Comparison of ENCODE assay signal across 8 mouse cellular contexts in the genomic region with DNA sequence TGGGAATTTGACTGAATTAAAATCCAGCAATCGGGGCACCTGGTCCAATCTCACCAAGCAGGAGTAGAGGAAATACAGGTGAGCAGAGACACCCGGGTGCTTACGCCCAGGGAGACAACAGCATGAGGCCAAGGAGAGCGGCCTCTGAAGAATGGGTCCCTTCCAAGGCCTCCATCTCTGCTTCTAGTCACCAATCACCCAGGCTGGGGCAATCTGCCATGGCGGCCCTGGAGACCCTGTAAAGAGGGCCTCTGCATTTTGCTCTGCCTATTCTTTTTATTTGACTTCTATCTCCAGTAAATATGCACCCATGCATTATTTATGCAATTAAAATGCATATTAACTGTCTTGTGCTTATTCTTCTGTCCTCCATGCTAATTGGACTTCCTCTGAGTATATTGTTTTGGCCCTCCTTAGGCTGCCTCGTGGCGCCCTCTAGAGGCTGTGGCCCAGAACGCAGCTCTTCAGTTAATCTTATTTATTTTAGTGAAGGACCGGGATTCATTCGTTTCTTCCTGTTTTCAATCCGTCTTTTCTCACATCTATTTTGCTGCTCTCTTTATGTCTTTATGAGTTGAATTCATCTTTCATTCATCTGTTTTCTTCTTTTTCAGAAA. TPM values are rescaled to one million over a fixed set of nuclear protein-coding genes. Genes with fewer than 3 reads are reported as not detected.
A peak's percentile ranks its signal among the peaks of the same experiment; 100 is the strongest.
DNase-seq lines count a peak whose midpoint lies in the region; ATAC-seq and TF ChIP-seq lines count a peak whose summit lies in the region.

No protein-coding gene starts in this region.

- DNase-seq in cerebellum, adult 18-20 months = peak; percentile 40 to 64
- DNase-seq in B cell, adult 2 months = peak; percentile 68 to 69
- peak; percentile 62 for DNase-seq in brain, adult 2 months (ENCODE audit: low read depth, low spot score)
- DNase-seq in layer of hippocampus, adult 2 months (ENCODE audit: low spot score in 2 of 2) = peak in 1 of 2 experiments; percentile 74
- DNase-seq in spleen, adult 12 weeks (ENCODE audit: low spot score) = peak; percentile 29

- WGBS in forebrain, embryonic 13.5 days = 40% methylated on average over 11 of the region's 11 CpGs

- H3K27me3 ChIP-seq in forebrain, embryonic 13.5 days = 0 out of 2 replicates have a peak, but pooled peaks cover 5% of the 10 kb centered on the region

- H3K9ac ChIP-seq in forebrain, embryonic 13.5 days = no peak overlapping the region

- H3K4me3 ChIP-seq in forebrain, embryonic 13.5 days = no peak overlapping the region
- H3K4me3 ChIP-seq in layer of hippocampus, adult 2 months = no peak overlapping the region

- no peaks in the 10 kb centered on the region for H3K36me3 ChIP-seq in forebrain, embryonic 13.5 days (ENCODE audit: poor library complexity, severe bottlenecking)

- ATAC-seq in cerebellum, adult (ENCODE audit: insufficient number of reproducible peaks, low FRiP score, low TSS enrichment) = no peak
- ATAC-seq in forebrain, embryonic 13.5 days = peak; percentile 75
- peak; percentile 77 for ATAC-seq in megakaryocyte, adult 5-6 weeks (ENCODE audit: poor library complexity, severe bottlenecking)

- H3K4me1 ChIP-seq in forebrain, embryonic 13.5 days = peaks cover 10% of the 10 kb centered on the region

- no peak overlapping the region for H3K4me2 ChIP-seq in forebrain, embryonic 13.5 days

- no peak overlapping the region; the same call in 1 of the 2 replicates for H3K27ac ChIP-seq in forebrain, embryonic 13.5 days
- H3K27ac ChIP-seq in layer of hippocampus, adult 2 months = no peak overlapping the region

- TF ChIP-seq CTCF in layer of hippocampus, adult 2 months (conservative IDR thresholded peaks at IDR 0.05) = peak; percentile 98

- H3K9me3 ChIP-seq in forebrain, embryonic 13.5 days (replicated peaks) = no peaks in the 10 kb centered on the region

RNA-seq across cellular contexts. Expression of a gene that starts 33.8 kb away (rescaled TPM):
- 0.53 and 0.92 TPM in 2 replicates for polyA plus RNA-seq in forebrain, embryonic 13.5 days (2015; fragmentation: Nextera tagmentation; extraction: Ambion mirVana)
- total RNA-seq in layer of hippocampus, adult 2 months (2021) = 1 to 10 TPM; 1.4 to 1.8 TPM
- 31.2 and 40.4 TPM in 2 replicates for total RNA-seq in megakaryocyte, adult 5-6 weeks (2015)
- total RNA-seq in megakaryocyte, adult 5-6 weeks (2017) = 80.4 and 95.8 TPM in 2 replicates

RNA-seq across cellular contexts. Expression of a gene that starts 35.4 kb away (rescaled TPM):
- 56.7 and 73.0 TPM in 2 replicates for polyA plus RNA-seq in forebrain, embryonic 13.5 days (2015; fragmentation: Nextera tagmentation; extraction: Ambion mirVana)
- total RNA-seq in layer of hippocampus, adult 2 months (2021) = 100 to 1,000 TPM; 566 to 626 TPM
- total RNA-seq in megakaryocyte, adult 5-6 weeks (2015) = not detected in 2 replicates
- 0.08 TPM in 1 of 2 replicates, not detected in the other for total RNA-seq in megakaryocyte, adult 5-6 weeks (2017)

Comparison
In these comparisons a context has a peak if more than half of its experiments do, and no peak if none do; other contexts are left out.
1. RNA of a gene that starts 33.8 kb away (total RNA-seq): 31.2 to 95.8 TPM in megakaryocyte, adult 5-6 weeks; 1.4 to 1.8 TPM in layer of hippocampus, adult 2 months; every median in the first group is over 10 times any median in the second.
2. RNA of a gene that starts 35.4 kb away (total RNA-seq): 566 to 626 TPM in layer of hippocampus, adult 2 months; 0.08 TPM in megakaryocyte, adult 5-6 weeks; every median in the first group is over 100 times any median in the second.